Mouse (Mus musculus): ENCODE results near the gene Gng7. TPM values are rescaled to one million over a fixed set of nuclear protein-coding genes. Genes with fewer than 3 reads are reported as not detected.
A peak's percentile ranks its signal among the peaks of the same experiment; 100 is the strongest.
"Not testable (repeated sequence)": the region's sequence is repeated elsewhere in the genome, so short reads cannot be mapped to it uniquely, and the experiment has no call there.

Gene Gng7
- polyA plus RNA-seq, 1 experiment from 2014 or later = 21.4 TPM

DNA sequence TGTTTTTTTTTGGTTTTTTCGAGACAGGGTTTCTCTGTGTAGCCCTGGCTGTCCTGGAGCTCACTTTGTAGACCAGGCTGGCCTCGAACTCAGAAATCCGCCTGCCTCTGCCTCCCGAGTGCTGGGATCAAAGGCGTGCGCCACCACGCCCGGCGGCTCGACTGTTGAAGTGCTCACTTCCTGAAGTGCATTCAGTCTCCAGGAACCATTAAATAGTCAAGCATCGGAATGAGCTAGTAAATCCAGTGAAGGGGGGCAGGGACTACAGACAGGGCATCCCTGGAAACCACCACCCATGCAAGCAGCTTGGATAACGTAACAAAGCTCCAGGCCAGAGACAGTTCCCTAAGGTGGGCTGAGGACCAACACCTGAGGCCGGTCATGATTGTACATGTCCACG, 30.5 kb upstream of the Gng7 start:
- H3K4me2 ChIP-seq; H3K9ac ChIP-seq; ATAC-seq (ENCODE audit: low FRiP score, low read depth); H3K4me1 ChIP-seq (replicated peaks); H3K27me3 ChIP-seq; H3K4me3 ChIP-seq; H3K27ac ChIP-seq (replicated peaks); H3K9me3 ChIP-seq: not testable (repeated sequence)
- 94% methylated on average over 14 of the region's 14 CpGs for WGBS
- H3K36me3 ChIP-seq = peaks cover 66% of the 10 kb centered on the region

DNA sequence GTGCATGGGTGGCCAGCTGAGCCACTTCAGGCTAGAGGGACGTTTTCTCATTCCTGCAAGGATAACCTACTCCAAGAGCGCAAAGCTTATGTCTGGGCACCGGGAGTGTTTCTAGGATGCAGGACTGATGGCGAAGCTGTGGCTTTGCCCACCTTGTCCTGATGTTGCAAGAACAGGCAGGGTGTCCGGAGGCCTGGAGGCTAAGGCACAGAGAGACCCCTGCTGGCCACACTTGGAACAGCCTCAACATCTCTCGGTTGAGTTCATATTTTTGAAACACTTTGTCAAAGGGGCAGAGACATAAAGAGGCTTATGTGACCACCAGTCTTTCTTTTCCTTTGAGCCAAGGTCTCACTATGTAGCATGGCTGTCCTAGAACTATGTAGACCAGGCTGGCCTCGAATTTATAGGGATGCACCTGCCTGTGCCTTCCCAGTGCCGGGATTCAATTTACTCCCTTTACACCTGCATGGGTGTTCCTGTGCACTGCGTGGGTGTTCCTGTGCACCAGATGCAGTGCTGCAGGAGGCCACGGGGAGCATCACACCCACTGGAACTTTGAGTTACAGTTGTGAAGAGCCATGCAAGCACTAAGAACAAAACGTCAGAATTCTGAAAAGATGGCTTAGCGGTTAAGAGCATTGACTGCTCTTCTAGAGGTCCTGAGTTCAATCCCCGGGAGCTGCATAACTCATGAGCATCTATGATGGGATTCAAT, 26.9 kb upstream of the Gng7 start:
- Histone ChIP-seq H3K36me3 (peaks cover 31% of the 10 kb centered on the region), H3K27ac (replicated peaks) (no peak overlapping the region), H3K4me2 (no peak overlapping the region), H3K4me3 (no peak overlapping the region), H3K9me3 (no peaks in the 10 kb centered on the region), H3K27me3 (no peaks in the 10 kb centered on the region), H3K4me1 (replicated peaks) (peaks cover 5% of the 10 kb centered on the region; the same call in 1 of the 2 replicates), H3K9ac (no peak overlapping the region)
- no peak for ATAC-seq (ENCODE audit: low FRiP score, low read depth)
- WGBS = 33% methylated on average over 13 of the region's 13 CpGs

DNA sequence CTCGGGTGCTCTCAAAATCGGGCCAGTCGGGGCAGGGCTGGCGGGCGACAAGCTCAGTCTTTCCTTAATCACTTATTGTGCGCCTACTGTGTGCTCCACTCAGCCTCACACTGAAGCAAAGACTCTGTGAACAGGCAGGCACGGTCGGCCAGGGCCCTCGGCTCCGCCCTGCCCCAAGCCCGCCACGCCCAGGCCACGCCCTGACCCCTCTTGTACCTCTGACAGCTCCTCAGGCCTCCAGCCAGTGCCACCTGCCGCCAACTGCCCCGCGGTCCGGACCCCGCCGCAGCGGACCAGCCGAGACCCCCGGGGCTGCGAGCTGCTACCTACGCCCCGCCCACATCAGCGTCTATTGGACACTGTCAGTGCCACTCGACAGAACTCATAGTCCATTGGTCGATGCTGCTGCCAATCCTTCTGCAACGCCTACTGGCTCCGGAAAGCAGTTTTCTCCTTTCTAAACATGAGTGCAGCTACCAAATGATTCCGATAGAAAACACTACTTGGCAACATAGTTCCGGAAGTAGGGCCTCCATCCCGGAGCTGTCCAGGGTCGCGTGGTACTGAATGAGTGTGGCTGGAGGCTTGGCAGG, 22.3 kb upstream of the Gng7 start, which contains the start of gene Slc39a3:
Gene Slc39a3 (minus strand): TSS at position 439 of the 593 bp plus-strand sequence.
- no peaks in the 10 kb centered on the region for H3K9me3 ChIP-seq
- H3K27ac ChIP-seq (replicated peaks) = peak within 1 kb of the TSS; percentile 79
- H3K9ac ChIP-seq = peak within 1 kb of the TSS; percentile 92
- peak within 1 kb of the TSS; percentile 79 for H3K4me2 ChIP-seq
- WGBS = under 1% methylated on average over 35 of the region's 35 CpGs
- H3K4me3 ChIP-seq = peak within 1 kb of the TSS; percentile 97
- H3K27me3 ChIP-seq = no peaks in the 10 kb centered on the region
- H3K36me3 ChIP-seq = peaks cover 9% of the 10 kb centered on the region
- peak; percentile 99 for ATAC-seq (ENCODE audit: low FRiP score, low read depth)
- peaks cover 21% of the 10 kb centered on the region for H3K4me1 ChIP-seq (replicated peaks)

DNA sequence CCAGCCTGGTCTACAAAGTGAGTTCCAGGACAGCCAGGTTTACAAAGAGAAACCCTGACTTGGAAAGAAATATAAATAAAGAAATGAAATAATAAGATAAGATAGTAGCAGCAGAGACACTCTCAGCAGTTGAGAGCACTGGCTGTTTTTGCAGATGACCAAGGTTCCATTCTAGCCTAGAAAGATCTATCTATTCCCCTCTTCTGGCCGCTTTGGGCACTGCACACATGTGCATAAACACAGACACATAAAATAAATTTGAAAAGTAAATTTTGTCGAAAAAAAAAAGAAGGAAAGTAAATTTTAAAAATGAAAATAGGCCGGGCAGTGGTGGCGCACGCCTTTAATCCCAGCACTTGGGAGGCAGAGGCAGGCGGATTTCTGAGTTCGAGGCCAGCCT, 21.5 kb upstream of the Gng7 start:
- Histone ChIP-seq H3K4me2 (peak overlapping the region; percentile 79; the same call in 1 of the 2 replicates), H3K9me3 (no peaks in the 10 kb centered on the region), H3K4me1 (replicated peaks) (peaks cover 21% of the 10 kb centered on the region), H3K27ac (replicated peaks) (no peak overlapping the region), H3K36me3 (peaks cover 13% of the 10 kb centered on the region), H3K4me3 (0 out of 2 replicates have a peak overlapping the region, but pooled peaks have one; percentile 97), H3K9ac (no peak overlapping the region), H3K27me3 (no peaks in the 10 kb centered on the region)
- no peak for ATAC-seq (ENCODE audit: low FRiP score, low read depth)
- WGBS = 76% methylated on average over 7 of the region's 7 CpGs

DNA sequence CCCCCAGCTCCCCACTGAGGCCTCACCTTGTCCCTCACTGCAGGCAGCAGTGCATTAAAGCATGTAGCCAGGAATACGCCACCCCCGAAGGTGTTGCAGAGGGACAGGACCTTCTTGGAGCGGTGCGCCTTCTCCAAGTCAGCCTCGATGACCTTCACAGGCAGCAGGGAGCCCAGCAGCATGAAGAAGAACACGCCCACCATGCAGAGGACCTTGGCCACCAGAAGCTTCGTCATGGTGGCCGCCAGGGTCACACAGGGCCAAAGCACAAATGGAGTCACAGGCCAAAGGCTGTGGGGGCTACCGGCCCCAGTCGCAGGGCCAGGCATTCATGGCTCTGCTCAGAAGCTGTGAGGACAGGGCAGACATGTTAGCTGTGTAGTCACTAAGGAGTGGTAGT, 18.8 kb upstream of the Gng7 start:
- Histone ChIP-seq H3K4me2 (no peak overlapping the region), H3K4me3 (no peak overlapping the region), H3K4me1 (replicated peaks) (peaks cover 21% of the 10 kb centered on the region), H3K27me3 (no peaks in the 10 kb centered on the region), H3K9me3 (no peaks in the 10 kb centered on the region), H3K36me3 (peaks cover 23% of the 10 kb centered on the region), H3K27ac (replicated peaks) (no peak overlapping the region), H3K9ac (no peak overlapping the region)
- ATAC-seq (ENCODE audit: low FRiP score, low read depth) = no peak
- WGBS = 83% methylated on average over 10 of the region's 10 CpGs

DNA sequence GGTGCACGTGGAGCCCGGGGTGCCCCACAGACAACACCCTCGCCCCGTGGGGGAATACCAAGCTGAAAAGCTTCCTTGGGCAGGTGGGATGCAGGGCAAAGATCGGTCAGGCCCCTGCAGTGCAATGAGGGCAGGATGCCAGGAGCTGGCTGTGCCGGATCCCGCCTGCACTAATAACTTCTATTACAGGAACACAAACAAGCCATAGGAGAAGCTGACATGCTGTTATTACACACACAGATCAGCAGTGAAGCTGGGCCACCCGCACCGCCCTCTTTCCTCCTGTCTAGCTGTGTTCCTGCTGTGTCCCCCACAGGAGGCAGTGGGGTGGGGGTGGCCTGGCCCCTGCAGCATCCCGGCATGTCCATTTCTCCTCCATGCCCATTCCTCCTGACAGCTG, 14.3 kb upstream of the Gng7 start:
- H3K27ac ChIP-seq (replicated peaks) = no peak overlapping the region
- H3K9me3 ChIP-seq = no peaks in the 10 kb centered on the region
- 52% methylated on average over 10 of the region's 10 CpGs for WGBS
- peaks cover 22% of the 10 kb centered on the region for H3K4me1 ChIP-seq (replicated peaks)
- H3K27me3 ChIP-seq = no peaks in the 10 kb centered on the region
- H3K4me3 ChIP-seq = no peak overlapping the region
- H3K36me3 ChIP-seq = peaks cover 23% of the 10 kb centered on the region
- H3K9ac ChIP-seq = no peak overlapping the region
- no peak overlapping the region for H3K4me2 ChIP-seq
- ATAC-seq (ENCODE audit: low FRiP score, low read depth) = no peak

DNA sequence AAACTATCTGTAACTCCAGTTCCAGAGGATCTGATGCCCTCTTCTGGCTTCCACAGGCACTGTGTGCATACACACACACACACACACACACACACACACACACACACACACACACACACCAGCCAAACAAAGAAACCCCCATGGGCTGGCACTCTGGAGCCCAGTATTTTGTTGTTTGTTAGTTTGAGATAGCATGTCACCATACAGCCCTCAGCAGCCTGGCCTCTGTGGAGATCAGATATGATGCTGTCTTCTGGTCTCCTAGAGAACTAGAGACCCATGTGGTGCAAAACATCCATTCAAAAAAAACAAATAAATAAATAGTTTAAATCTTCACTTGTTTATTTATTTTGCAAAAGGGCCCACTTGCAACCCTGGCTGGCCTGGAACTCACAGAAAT, 13.5 kb upstream of the Gng7 start:
- Histone ChIP-seq H3K36me3 (peaks cover 23% of the 10 kb centered on the region), H3K4me2 (no peak overlapping the region), H3K4me1 (replicated peaks) (peaks cover 29% of the 10 kb centered on the region), H3K27me3 (no peaks in the 10 kb centered on the region), H3K9ac (no peak overlapping the region), H3K9me3 (no peaks in the 10 kb centered on the region), H3K4me3 (no peak overlapping the region), H3K27ac (replicated peaks) (no peak overlapping the region)
- no peak for ATAC-seq (ENCODE audit: low FRiP score, low read depth)

DNA sequence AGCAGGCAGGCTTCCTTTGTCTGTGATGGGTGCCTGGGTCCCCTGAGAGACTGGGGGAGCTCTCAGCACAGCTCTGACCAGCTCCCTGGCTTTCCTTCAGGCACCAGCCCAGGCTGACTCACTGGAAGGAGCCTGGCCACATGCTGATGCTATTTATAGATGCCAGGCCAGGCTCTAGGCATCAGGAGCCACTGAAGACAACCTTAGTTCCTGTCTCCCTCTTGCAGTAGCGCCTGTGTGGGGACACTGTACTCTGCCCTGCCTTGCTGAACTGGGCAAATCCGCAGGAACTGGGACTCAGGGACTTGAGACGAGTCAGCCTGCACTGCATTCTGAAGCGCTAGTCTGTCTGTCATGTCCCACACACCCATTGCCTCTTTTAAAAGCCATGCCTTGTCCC, 12.6 kb upstream of the Gng7 start:
- H3K4me1 ChIP-seq (replicated peaks) = peaks cover 32% of the 10 kb centered on the region
- H3K27me3 ChIP-seq = no peaks in the 10 kb centered on the region
- no peaks in the 10 kb centered on the region for H3K9me3 ChIP-seq
- H3K27ac ChIP-seq (replicated peaks) = no peak overlapping the region
- no peak overlapping the region for H3K4me2 ChIP-seq
- no peak for ATAC-seq (ENCODE audit: low FRiP score, low read depth)
- H3K36me3 ChIP-seq = peaks cover 16% of the 10 kb centered on the region
- WGBS = 62% methylated on average over 4 of the region's 4 CpGs
- no peak overlapping the region for H3K4me3 ChIP-seq
- H3K9ac ChIP-seq = no peak overlapping the region

DNA sequence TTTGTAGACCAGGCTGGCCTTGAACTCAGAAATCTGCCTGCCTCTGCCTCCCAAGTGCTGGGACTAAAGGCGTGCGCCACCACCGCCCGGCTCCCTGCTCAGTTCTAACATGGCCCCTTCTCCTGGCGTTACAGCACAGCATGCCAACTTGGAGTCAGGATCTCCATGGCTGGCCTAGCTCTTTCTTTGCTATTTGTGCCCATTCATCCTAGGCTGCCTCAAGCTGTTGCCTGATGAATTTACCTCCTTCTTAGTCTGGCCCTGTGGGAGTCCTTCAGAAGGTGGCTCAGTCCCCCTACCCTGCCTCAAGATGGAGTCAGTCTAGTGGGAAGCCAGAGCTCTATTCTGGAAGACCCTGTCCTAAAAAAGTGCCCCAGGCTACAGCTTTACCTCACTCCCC, 12.1 kb upstream of the Gng7 start:
- Histone ChIP-seq H3K36me3 (peaks cover 14% of the 10 kb centered on the region; the same call in 1 of the 2 replicates), H3K9me3 (no peaks in the 10 kb centered on the region), H3K27ac (replicated peaks) (no peak overlapping the region), H3K4me2 (no peak overlapping the region), H3K4me3 (no peak overlapping the region), H3K4me1 (replicated peaks) (peaks cover 37% of the 10 kb centered on the region), H3K27me3 (no peaks in the 10 kb centered on the region), H3K9ac (no peak overlapping the region)
- 88% methylated on average over 5 of the region's 5 CpGs for WGBS
- ATAC-seq (ENCODE audit: low FRiP score, low read depth) = no peak

DNA sequence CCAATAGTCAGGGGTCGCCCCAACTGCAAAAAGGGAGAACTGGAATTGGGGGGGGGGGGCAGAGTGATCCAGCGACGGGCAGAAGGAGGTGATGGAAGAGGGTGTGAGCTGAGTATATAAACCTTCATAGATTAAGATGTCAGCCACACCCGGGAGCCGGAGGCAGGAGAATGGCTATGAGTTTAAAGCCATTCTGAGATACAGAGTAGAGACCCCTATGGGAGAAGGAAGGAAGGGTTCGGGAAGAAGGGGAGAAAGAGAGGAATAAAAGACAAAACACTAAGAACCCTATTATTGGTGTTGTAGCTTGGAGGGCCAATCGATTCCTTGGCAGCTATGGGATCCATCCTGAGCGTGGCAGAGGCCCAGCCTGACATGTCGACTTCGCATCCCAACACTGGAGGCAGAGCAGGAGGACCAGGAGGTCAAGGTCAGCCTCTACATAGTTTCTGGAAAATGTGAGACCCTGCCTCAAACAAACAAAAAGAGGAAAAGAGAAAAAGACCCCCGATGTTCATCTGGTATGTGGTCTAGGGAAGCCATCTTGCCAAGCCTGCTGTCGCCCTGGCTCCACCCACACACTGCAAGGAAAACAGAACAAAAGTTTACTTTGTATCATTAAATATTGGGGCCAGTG, 11.0 kb upstream of the Gng7 start, which contains the start of gene Diras1:
Gene Diras1 (minus strand): TSS at position 24 of the 637 bp plus-strand sequence.
- H3K36me3 ChIP-seq = 0 out of 2 replicates have a peak, but pooled peaks cover 5% of the 10 kb centered on the region
- 0 out of 2 replicates have a peak, but pooled peaks have one; percentile 5 for ATAC-seq (ENCODE audit: low FRiP score, low read depth)
- H3K27me3 ChIP-seq = no peaks in the 10 kb centered on the region
- H3K9ac ChIP-seq = peak within 1 kb of the TSS; percentile 71
- peaks cover 40% of the 10 kb centered on the region for H3K4me1 ChIP-seq (replicated peaks)
- H3K4me3 ChIP-seq = peak within 1 kb of the TSS; percentile 56
- H3K27ac ChIP-seq (replicated peaks) = 0 out of 2 replicates have a peak within 1 kb of the TSS, but pooled peaks have one; percentile 30
- WGBS = 44% methylated on average over 12 of the region's 12 CpGs
- H3K9me3 ChIP-seq = no peaks in the 10 kb centered on the region
- H3K4me2 ChIP-seq = peak within 1 kb of the TSS; percentile 74

DNA sequence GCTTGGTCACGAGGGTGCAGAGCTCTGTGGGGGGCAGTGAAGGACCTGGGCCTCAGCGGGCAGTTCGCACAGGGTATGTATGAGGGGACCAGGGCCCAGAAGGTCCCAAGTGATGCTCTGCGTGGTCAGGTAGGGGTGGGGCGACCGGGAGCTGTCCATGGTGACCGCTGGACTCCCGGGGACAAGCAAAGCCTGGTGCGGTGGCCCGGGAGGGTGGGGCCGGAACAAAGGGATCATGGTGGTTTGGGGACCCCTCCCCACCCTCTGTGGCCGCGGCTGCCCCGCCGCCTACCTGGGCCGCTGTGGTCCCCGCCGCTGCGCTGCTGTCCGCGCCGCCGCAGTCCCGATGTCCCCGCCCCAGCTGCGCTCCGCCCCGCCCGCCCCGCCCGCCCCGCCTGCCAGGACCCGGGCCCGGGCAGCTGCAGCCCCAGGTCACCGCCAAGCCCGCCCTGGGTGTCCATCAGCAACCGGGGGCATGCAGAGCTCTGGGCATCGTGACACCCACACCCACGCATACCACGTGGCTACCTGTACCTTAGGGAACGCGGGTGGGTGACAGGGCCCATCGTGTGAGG, 10.4 kb upstream of the Gng7 start:
- Histone ChIP-seq H3K27ac (replicated peaks) (no peak overlapping the region), H3K9ac (peak overlapping the region; percentile 71), H3K4me2 (peak overlapping the region; percentile 74), H3K27me3 (no peaks in the 10 kb centered on the region), H3K4me3 (peak overlapping the region; percentile 56), H3K9me3 (no peaks in the 10 kb centered on the region), H3K4me1 (replicated peaks) (peaks cover 40% of the 10 kb centered on the region), H3K36me3 (no peaks in the 10 kb centered on the region)
- peak; percentile 62 for ATAC-seq (ENCODE audit: low FRiP score, low read depth)
- WGBS = 1% methylated on average over 36 of the region's 43 CpGs
